Mouse (Mus musculus) MN1 (cell line): ENCODE results near the gene Ifi47.
"Not testable (repeated sequence)": the region's sequence is repeated elsewhere in the genome, so short reads cannot be mapped to it uniquely, and the experiment has no call there.

Experiments used
- DNase-seq: peaks from one replicate; pipeline ENCODE4 v3.0.0-alpha.2; 2016; ENCODE audit warnings: low spot score

Gene Ifi47

DNA sequence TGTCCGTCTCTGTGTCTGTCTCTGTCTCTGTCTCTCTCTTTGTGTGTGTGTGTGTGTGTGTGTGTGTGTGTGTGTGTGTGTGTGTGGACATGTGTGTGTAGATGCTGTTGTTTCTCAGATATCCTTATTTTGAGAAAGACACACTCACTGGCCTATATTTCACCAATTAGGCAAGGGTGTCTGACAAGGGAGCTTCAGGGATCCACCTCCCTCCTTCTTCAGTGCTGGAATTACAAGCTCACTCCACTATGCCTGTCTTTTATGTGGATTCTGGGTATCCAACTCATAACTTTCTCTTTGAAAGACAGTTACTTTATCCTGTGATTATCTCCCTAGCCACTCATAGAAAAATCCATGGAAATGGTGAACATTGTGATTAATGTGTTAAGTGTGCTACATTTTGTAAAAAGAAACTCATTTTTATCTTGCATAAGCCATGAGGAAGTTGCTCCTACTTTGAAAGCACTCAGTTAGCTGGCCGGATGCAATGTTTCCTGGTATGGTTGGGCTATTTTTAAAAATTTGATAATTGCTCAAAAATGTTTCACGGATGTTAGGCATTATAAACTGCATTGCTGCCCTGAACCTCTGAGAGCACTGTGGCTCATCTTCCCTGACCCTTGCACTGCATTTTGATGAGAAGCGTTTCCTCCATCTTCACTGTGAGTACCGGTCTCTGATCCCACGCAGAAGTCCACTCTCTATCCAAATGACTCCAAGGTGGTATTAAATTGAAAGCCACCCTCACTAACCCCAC, at the start of gene Ifi47:
Ifi47 (plus strand) TSS at position 587 of the 757 bp plus-strand sequence.
- not testable (repeated sequence) for DNase-seq

DNA sequence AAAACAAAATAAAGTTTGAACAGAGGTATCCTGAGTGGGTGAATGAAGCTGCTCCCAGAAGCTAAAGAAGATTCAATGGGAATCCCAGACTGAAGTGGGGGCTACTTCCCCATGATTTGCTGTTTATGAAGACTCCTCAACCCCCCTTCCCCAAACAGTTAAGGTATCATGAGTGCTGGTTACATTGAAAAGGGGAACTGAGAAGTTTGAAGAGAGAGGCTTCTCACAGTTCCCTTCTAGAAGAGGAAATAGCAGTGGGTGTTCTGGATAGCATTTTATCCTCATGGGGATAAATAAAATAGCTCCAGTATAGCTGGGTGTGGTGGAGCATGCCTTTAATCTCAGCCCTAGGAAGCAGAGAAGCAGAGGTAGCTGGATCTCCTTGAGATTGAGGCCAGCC, 26.3 kb upstream of the Ifi47 start:
- DNase-seq: not testable (repeated sequence)

DNA sequence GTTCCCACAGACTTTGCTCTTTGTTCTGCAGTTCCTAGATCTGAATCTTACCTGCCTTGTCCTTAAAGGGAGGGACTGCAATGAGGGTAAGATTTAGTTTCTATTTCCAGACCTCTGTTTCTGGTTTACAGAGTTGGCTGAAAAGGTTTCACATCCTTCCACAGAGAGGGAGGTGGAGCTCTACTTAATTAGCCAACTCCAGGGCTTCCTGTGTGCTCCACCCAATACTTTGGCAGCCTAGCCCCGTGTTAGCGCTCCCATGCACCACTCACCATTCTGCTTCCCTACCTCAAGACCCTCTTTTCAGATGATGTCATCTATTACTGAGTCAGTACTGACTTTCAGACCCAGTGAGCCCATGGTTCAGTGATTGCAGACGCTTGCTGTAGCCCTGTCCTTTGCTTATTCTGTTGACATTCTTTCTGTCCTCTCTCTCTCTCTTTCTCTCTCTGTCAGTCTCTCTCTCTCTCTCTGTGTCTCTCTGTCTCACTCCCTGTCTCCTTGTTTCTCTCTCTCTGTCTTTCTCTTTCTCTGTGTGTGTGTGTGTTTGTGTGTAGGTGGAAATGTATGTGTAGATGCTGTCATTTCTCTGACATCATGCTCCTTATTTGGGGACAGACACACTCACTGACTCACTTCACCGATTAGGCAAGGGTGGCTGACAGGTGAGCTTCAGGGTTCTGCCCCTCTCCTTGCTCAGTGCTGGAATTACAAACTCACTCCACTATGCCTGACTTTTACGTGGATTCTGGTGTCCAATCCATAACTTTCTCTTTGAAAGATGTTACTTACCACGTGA, 25.1 kb upstream of the Ifi47 start, which contains the start of gene 9930111J21Rik2:
9930111J21Rik2 (minus strand) TSS at position 150 of the 799 bp plus-strand sequence.
- not testable (repeated sequence) for DNase-seq

DNA sequence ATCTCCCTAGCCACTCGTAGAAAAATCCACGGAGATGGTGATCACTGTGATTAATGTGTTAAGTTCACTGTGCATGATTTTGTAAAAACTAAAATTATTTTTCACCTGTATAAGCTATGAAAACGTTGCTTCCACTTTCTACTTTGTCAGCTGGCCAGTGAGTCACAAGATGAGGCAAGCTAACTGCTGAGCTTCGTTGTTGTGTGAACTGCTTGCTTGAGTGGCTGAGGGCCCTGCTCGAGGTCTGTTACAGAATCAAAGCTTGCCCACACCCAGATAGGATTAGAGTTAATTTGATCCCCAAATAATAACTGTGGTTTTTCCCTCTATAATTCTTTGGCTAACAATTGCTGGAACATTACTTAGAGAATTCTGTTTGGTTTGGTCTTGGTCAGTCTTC, 24.5 kb upstream of the Ifi47 start:
- DNase-seq: not testable (repeated sequence)

DNA sequence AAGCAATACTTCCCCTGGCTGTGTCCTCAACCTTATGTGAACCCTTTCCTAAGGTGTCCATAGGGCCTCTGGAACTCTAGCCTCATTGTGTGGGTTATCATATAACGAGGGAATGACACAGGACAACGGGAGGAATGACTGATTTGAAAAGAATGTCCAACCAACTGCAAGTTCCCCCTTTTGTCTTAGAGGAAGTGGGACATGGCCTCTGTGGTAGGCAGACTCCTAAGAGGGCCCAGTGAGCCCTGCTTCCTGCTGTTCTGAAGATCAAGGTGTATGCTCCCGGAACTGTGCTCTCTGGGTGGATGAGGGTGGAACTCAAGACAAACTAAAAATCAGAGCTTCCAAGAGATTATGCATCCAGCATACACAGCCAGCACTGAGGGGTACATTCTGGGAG, 16.3 kb upstream of the Ifi47 start:
- not testable (repeated sequence) for DNase-seq

DNA sequence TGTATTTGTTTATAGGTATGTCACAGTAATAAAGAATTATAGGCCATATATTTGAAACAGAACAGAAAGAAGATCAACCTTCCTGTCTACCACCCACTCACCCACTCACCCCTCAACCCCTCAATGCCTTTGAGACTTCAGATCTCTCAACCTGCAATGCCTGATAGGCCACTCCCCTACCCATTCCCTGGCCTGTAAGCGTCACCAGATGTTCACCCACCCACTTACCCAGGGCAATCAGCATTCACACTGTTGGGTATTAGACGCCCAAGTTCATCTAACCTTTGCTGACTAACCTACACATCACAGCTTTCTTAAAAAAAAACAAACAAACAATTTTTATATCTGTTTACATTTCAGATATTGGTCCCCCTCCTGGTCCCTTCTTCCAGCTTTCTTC, 14.5 kb upstream of the Ifi47 start:
- DNase-seq: not testable (repeated sequence)

DNA sequence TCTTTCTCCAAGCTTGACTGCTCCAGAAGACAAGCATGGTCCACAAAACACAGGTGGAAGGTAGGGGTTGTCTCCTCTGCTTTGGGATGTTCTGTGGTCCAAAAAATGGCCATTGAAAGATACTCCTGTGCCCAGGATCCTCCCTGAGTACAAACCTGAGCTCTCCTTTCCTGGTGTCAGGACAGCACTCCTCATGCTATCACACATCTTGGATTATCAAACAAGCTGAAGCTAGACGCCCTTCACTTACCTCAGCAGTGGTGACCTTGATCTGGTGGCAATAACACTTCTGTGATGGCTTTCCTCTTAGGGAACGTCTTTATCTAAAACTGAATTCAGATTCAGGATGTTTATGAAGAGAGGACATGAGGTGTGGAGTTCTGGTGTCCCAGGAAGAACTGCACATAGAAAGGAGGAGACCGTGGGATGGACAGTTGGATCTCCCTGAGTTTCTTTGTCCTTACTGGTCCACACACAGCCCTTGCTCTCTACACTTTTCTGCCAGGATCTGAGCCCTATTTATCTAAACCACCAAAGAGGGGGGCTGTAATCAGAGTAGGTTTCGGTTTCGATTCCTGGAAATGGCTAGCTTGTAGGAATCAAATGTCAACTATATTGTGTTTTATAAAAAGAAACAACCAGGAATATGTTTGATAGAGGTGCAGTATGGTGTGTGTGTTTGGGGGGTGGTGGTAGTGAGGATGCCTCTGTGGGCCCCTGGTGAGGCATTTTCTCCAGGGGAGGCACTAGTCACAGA, 12.5 kb upstream of the Ifi47 start, which contains the start of gene Tgtp2:
Tgtp2 (minus strand) TSS at position 494 of the 757 bp plus-strand sequence.
- DNase-seq: not testable (repeated sequence)

DNA sequence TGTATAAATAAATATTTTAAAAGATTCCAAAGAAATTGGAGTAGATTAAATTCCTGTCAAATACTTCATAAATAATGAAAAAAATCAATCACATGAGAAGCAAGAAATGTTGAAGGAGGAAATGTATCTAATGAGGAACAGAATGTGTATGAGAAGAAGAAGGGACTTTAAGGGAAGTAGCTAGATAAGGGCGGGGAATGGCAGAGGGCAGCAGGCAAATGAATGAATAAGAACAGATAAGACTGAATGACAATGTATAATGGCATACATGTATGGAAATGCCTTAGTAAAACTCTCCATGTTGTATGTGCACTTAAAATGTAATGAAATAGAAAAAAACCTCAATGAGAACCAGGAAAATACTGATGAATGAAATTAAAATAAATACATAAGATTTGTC, 8.0 kb upstream of the Ifi47 start:
- DNase-seq: no peak

DNA sequence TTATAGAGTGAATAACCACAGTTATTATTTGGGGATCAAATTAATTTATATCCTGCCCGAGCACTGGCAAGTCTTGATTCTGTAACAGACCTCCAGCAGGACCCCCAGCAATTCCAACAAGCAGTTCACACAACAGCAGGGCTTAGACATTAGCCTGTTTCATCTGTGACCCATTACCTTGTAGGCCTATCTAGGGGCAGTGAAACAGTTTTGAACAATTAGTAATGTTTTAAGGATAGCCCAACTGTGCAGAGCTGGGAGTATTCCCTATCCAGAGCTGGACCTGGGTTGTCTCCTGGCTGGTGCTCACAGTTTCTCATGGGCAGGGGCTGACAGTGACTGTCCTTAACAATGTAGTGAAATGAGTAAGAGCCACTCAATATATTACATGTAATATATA, 625 bp downstream of the Ifi47 start:
- DNase-seq: no peak

DNA sequence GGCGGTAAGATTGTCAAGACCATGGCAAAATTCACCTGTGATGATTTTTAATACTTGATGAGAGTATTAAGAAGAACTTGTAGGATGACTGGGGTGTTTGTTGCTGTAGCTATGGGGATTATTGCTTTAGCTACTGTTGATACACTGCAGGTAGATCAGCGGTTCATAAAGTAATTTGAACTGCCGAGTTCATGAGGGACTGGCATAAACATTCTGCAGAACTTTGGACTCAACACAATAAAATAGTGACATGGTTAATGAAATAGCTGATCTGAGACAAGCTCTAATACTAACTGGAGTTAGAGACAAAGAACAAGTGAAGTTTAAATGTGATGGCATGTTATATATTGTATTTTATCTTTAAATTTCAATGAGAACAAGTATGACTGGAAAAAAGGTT, 2.3 kb downstream of the Ifi47 start:
- no peak for DNase-seq

DNA sequence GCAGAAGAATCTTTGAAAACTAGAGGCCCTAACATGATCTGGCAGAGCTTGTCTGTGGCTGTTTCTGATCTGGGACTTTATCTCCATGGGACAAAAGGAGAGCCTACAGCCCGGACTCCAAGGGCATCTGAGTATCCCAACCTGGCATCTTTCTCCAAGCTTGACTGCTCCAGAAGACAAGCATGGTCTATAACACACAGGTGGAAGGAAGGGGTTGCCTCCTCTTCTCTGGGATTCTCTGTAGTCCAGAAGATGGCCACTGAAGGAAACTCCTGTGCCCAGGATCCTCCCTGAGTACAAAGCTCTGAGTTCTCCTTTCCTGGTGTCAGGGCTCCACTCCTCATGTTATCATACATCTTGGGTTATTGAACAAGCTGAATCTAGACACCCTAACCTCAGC, 4.2 kb downstream of the Ifi47 start:
- no peak for DNase-seq

DNA sequence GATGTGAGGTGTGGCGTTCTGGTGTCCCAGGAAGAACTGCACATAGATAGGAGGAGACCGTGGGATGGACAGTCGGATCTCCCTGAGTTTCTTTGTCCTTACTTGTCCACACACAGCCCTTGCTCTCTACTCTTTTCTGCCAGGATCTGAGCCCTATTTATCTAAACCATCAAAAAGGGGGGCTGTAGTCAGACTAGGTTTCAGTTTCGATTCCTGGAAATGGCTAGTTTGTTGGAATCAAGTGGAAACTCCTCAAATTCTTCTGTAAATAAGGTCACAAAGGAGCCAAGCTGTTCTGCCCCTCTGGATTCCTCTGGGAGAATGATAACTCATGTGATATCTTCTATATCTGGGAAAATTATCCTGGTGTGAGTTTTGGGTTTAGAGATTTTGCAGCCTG, 5.0 kb downstream of the Ifi47 start:
- no peak for DNase-seq

DNA sequence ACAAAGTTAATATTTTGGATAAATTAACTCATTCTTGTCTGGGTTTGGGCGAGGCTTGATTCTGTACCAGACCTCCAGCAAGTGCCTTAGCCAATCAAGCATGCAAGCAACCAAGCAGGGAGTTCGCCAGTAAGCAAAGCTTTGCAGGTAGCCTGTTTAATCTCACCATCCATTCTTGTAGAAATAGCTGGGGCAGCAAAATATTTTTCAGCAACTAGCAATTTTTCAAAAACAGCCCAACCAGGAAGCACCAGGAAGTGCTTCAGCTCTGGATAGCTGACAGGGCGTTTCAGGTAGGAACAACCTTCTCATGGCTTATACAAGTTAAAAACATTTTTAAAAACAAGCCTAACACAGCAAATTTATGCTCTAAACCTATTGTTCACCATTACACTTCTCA, 5.5 kb downstream of the Ifi47 start:
- DNase-seq: no peak

DNA sequence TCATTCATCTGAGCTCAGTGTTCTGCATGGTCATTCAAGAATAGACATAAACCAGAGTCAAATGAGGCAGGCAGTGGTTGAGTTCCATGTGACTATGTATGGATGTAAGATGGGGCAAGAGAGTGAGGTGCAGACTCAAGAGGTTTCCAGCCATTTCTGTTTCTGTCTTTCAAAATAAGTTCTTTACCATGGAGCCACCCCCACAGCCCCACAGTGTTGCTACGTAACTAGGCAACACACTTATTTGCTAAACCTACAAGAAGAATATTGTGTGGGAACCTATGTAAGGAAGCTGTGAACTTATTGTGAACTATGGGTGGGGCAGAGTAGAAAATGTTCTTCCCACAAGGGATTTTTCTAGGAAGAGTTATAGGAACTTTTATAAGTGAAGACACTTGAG, 6.8 kb downstream of the Ifi47 start:
- no peak for DNase-seq

DNA sequence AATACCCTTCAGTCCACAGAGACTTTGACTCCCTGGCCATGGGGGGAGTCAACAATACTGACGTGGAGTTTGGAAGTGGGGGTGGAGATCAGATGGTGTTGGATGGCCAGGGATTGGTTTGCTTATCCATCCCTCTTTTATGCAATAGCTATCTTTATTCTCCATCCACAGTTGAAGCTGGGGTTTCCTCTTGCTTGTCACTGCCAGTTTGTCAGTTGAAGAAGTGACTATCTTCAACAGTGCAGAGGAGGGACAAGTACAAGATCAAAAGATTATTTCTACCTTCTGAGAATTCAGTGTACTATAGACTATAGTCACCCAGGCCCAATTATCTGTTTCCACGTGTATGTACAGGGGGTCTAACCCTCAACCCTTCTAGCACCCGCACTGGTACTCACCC, 7.4 kb downstream of the Ifi47 start:
- no peak for DNase-seq

DNA sequence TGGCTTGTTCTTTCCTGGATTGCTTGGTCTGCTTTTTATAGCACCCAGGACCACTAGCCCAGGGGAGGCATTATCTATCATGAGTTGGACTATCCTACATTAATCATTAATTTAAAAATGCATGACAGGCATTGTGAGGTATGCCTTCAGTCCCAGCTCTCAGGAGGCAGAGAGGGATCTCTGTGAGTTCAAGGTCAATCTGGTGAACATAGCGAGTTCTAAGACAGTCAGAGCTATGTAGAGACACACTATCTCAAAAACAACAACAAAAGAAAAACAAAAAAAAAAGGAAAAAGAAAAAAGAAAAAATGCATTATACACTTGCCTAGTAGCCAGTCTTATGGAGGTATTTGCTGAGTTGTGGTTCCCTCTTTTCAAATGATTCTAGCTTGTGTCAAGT, 8.0 kb downstream of the Ifi47 start:
- DNase-seq: no peak

DNA sequence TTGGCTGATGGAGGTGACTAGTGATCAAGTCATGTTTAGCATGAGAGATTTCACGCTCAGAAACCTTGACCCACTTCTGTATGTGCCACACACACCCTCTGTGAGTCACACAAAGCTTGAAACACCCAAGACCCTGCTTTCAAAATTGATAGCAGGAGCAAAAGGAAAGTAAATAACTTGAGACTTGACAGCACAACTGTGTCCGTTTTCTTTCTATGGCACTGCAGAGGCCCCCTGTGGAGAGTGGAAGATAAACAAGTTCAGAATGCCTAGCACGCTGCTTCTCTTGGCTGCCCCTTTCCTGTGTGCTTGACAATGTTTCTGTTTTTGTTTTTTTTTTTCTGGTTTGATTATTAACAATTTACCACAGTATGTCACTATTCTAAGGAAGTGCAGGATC, 8.5 kb downstream of the Ifi47 start:
- DNase-seq: no peak

DNA sequence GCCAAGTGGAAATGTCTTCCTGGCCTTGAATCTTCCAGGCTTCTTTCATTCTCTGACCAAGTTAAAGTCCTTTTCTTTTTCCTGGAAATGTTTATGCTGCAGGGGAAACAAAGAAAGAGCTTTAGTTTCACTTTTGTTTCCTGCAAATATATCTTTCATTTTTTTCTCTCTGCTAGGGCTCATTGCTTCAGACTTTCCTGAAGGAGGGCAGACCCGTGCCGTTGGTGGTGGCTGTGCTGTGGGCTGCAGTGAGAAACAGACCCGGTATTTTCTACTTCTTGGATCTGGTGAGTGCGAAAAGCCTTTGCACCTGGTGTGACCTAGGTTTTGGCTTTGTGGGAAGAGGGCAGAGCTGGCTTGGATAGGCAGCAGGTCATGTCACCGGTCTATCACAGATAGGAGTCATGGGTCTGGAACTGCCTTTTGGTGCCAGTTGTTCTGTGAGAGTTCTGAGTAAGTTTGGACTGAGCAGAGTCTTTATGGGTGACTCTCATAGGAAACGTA, 10.5 kb downstream of the Ifi47 start:
- no peak for DNase-seq

DNA sequence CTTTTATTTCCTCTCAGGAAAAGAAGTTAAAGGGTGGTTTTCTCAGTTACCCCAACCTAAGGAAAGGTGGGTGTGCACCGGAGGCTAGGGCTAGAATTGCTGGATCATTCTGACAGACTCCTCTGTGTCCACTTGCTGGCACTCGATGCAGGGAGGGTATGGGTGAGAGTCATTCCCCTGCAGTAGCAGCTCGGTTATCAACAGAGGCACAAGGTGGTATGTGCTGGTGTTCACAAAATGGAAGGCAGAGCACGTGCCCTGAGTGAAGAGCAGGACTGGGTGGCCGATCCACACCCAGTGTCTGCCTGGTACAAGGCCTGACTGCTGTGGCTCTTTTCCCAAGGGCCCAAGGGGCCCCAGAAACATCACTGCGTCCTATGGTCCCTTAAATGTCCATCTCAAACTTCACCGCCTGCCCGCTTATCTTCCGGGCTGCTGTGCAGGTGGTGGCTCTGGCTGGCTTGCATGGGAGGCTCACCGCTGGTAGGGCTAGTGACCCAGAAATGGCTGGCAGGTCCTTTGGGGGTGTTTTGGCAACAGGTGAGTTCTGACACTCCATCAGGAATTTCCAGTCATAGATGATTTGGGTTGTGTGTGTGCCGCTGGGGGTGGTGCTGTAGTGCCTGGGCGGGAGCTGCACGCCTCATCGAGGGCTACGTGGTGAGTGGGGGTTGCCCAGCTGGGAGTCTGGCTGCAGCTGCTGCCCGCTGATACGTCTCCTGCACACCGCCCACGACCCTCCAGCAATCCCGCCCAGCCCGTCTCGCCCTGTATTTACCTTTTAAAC, 11.6 kb downstream of the Ifi47 start:
- no peak for DNase-seq

DNA sequence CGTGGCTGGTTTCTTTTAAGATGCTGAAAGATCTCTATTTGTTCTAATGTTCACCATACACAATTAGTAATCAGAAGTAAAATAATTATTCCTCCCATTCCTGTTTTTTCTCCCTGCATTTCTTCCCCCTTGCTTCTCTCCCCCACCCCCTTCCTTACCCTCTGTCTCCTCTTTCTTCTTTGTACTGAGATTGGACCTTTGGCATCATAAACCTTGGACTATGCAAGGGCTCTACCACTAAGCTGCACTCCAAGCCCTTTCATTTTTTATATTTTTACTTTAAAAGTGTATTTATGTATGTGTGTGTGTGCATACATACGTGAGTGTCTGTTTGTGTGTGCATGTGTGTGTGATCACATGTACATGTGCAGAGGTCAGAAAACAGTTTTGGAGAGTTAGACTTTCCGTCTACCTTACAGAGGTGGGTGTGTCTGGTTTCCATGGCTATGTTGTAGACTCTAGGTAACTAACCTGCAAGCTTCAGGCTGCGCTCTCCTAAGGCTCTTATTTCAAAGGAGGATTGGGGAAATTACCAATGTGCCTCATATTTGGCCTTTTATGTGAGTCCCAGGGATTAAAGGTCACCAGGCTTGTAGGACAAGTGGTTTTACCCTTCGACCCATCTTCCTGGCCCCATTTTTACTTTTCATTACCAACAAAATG, 12.7 kb downstream of the Ifi47 start:
- DNase-seq: no peak
